Mouse (Mus musculus) stomach, postnatal 0 days (tissue): ENCODE results near the gene Cd300lg.

Source experiments
- CTCF ChIP-seq: IDR thresholded peaks from 2 replicates; pipeline ENCODE4 v1.5.1; 2016; ENCODE audit warnings: antibody characterized with exemption, low read depth, mild to moderate bottlenecking, moderate library complexity
- EP300 ChIP-seq: optimal IDR thresholded peaks from 2 replicates; pipeline ENCODE3; 2016; ENCODE audit warnings: antibody characterized with exemption

GRCm38 (mm10) chr11:102006271-102006670, 35.0 kb upstream of the Cd300lg start:
- TF ChIP-seq CTCF (no peak), EP300 (no peak)
